Mouse (Mus musculus): Measurements from ENCODE around the gene Plekha1.

Plekha1 gene

DNA sequence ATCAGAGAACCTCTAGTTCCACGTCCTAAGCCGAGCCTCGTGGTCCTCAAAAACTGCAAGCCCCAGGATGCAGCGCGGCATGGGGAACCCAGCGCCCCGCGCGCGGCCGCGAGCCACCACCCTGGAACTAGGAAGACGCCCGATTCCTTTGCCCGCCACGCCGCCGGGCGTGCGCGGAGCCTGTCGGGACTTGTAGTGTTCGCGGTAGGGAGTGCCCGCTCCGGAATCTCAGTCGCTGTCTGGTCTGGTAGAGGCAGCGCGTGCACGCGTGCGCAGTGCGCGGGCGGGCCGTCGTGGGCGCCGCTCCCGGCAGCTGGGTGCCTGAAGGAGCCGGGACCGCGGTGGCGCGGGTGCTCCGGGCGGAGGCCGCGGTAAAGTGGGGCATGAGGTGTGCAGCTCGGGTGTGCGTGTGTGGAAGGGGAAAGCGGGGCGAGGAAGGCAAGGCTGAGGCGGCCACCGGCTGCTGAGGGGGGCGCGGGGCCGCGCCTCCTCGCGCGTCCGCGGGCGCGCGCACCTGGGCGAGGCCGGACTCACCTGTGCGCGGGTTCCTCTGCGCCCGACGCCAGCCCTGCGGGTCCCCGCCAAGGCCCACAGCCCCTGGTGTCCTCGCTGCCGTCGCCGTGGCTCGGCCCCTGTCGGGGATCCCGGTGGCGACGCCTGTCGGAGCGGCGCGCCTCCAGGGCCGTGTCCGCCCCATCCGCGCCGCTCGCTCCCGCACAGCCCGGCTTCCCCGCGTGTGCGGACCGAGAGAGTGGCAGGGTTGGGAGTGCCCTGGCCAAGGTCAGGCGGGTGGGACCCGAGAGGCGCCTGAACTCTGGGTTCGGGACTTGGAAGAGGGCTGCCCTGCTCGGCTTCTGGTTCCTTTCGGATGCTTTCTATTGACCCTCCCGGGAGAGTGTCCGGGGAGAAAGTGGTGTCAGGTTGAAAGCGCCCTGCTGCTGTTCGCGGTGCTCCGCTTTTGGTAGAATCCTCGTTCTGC is at the start of gene Plekha1:
Plekha1 (plus strand) TSS at position 144 of the 979 bp plus-strand sequence.
- DNase-seq (ENCODE audit: low spot score in 2 of 2): peak; percentile 78 to 83

DNA sequence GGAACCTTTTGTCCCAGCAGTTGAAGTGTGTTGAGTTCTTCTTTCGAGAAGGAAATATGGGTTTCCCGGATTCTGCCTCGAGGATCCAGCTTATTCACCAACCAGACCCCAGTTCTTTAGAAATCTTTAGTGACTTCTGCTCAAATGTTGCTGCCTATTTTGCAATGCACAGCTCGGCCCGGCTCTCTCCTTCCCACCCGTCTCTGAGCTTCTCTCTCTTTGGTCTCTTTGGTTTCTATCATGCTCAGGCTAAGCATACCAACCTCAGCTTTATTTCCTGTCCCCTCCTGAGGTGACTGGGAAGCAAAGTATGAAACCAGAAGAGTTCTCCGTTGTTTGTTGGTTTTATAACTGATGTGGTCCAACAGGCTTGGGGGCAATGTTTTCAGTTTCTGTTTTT is 49.3 kb upstream of the Plekha1 start:
- no peak for DNase-seq (ENCODE audit: low spot score in 2 of 2)

DNA sequence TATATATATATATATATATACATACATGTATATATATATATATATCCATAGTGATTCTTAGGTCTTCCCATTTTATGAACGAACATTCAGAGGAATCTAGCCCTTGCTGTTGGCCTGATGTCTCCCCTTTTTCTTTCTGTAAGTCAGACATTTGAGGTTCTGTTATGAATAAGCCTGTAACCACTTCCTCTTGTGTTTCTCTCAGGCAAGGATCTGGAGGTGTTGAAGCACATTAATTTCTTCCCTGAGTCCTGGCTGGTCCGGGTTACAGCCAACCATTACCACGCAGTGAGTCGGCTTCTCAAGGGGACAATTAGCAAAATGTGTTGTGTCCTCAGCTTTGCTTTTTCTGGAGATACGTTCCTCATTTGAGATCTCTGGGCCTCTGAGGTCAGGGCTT is 46.7 kb upstream of the Plekha1 start:
- no peak for DNase-seq (ENCODE audit: low spot score in 2 of 2)

- DNase-seq (ENCODE audit: low spot score in 2 of 2): no peak
Measured at GRCm38 (mm10) chr7:130819624-130820023, 45.9 kb upstream of the Plekha1 start.

GRCm38 (mm10) chr7:130823992-130824391 is 41.6 kb upstream of the Plekha1 start:
- no peak for DNase-seq (ENCODE audit: low spot score in 2 of 2)

GRCm38 (mm10) chr7:130826343-130826742 is 39.2 kb upstream of the Plekha1 start:
- DNase-seq (ENCODE audit: low spot score in 2 of 2): no peak

DNA sequence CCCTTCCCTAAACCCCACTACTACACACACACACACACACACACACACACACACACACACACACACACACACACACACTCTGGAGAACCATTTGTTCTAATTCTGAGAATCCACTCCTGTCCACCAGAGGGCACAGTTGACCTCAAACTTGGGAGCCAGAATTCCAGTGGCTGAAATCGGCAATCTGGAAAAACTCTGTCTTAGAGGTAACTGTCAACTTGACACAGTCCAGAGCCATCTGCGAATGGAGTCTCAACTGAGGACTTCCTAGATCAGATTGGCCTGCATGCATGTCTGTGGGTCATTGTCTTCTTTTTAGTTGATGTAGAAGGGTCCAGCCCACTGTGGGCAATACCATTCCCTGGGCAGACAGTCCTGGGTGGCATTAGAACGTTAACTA is 38.1 kb upstream of the Plekha1 start:
- DNase-seq (ENCODE audit: low spot score in 2 of 2): no peak

DNA sequence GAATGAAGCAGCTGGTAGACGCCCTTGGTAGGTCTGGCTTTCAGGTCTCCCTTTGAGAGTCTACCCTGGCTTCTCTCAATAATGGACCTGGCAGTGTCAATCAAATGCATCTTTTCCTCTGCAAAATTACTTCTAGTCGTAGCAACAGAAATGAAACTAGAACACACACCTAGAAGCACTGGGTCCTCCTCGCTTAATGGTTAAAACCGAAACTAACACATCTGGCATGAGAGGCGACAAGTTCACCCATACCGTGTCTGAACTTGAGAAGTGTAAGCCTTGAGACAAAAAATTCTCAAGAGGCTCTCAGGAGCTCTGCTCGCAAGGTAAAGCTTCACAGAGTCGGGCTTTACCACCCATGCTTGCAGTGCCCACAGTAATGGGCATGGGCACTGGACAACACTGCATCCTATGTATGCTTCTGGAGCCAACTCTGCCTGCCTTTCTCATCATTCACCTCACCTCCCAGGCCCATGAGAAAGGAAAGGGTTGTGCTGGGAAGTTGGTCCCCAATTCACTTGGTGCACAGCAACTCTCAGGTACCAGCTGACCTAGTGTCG is 37.6 kb upstream of the Plekha1 start:
- no peak for DNase-seq (ENCODE audit: low spot score in 2 of 2)

DNA sequence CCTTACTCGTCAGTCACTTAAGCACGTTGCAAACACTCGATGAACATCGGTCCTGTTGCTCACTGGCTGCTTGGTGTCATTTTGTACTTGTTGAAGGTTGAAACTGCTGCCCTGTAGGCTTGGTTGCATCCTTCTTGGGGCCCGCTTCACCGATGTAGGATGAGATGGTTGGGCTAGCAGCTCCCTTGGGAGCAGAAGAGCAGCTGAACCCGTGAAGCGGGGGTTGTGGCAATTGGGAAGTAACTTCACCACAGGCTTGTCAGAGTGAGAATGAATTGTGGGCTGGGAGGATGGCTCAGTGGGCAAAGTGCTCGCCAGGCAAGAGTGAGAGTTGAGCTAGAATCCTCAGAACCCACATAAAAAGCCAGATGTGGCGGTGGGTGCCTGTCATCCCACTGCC is 37.1 kb upstream of the Plekha1 start:
- no peak for DNase-seq (ENCODE audit: low spot score in 2 of 2)

GRCm38 (mm10) chr7:130831586-130831985 is 34.0 kb upstream of the Plekha1 start:
- DNase-seq (ENCODE audit: low spot score in 2 of 2): no peak

DNA sequence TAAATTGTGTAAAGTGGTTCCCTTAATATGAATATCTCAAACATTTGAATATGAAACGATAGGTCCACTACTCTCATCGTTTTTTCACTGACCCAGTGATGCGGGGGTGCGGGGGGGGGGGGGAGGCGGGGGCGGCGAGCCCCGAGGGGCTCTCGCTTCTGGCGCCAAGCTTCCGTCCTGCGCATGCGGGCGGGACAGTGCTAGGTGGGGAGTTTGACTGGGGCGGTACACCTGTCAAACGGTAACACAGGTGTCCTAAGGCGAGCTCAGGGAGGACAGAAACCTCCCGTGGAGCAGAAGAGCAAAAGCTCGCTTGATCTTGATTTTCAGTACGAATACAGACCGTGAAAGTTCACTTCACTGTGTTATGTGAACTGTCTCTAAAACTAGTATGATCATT is 31.3 kb upstream of the Plekha1 start:
- DNase-seq (ENCODE audit: low spot score in 2 of 2): no peak

DNA sequence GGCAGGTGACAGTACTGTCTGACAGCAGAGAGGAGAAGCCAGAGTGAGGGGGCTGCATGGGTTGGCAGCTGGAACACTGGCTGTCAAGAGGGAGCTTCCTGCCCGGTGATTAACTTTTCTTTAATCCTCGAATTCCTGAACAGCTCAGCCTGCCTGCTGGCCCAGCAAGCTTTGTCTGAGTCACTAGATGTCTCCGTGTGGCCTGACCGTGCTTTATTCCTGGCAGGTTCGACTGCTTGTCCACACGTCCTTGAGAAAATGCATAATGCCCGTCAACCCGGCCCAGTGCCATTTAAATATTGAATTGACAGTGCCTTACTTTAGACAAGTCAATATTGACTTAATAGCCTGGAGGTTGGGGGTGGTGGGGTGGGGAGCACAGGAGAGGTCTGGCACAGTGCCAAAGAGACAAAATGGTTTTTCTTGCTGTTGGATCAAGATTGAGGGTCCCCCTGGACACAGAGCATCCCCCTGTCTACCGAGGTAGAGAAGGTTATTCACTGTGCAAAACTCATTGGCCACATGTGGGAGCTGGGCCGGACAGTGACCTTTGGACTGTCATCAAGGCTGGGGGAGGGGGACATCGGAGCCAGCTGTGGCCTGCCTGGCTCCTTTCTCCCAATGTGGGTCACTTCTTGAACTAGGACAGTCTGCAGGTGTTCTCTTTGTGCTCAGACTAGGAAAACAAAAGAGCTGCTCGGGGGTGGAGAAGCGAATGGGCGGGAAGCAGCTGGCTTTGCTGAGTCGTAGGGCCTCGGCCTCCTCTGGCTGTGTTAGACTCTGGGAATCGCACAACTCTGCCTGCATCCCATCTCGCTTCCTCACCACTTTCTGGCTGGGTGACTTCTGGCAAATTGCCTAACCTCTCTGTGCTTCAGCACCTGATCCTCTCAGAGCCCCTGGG is 30.3 kb upstream of the Plekha1 start:
- DNase-seq (ENCODE audit: low spot score in 2 of 2): no peak

DNA sequence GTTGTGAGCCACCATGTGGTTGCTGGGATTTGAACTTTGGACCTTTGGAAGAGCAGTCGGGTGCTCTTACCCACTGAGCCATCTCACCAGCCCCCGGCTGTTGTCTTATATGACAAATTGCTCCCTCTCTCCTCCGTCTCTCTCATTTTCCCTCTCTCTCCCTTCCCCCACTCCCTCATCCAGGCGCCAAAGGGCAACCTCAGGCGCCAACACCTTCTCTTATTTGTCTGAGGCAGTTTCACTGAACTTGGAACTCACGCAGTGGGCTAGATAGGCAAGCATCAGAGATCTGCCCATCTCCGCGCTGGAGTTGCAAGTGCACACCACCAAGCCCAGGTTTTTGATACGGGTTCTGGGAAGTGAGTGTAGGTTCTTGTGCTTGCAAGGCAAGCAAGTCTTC is 29.5 kb upstream of the Plekha1 start:
- DNase-seq (ENCODE audit: low spot score in 2 of 2): no peak

GRCm38 (mm10) chr7:130837941-130838657 is 27.5 kb upstream of the Plekha1 start:
- DNase-seq (ENCODE audit: low spot score in 2 of 2): no peak

DNA sequence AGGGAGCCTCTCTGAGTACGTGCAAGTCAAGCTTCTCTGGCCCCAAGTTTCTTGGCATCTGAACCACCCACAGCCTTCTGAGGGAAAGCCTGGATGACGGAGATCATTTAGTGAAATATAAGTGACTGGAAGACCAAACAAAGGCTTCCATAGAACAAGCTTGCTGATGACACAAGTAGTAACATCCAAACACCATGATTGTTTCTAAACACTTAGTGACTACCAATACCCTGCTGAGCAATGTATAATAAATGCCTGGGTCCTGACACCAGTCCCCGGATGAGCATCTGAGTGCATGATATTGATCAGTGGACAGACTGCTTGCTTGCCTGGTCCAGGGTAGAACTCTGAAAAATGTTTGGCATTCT is 26.9 kb upstream of the Plekha1 start:
- no peak for DNase-seq (ENCODE audit: low spot score in 2 of 2)

DNA sequence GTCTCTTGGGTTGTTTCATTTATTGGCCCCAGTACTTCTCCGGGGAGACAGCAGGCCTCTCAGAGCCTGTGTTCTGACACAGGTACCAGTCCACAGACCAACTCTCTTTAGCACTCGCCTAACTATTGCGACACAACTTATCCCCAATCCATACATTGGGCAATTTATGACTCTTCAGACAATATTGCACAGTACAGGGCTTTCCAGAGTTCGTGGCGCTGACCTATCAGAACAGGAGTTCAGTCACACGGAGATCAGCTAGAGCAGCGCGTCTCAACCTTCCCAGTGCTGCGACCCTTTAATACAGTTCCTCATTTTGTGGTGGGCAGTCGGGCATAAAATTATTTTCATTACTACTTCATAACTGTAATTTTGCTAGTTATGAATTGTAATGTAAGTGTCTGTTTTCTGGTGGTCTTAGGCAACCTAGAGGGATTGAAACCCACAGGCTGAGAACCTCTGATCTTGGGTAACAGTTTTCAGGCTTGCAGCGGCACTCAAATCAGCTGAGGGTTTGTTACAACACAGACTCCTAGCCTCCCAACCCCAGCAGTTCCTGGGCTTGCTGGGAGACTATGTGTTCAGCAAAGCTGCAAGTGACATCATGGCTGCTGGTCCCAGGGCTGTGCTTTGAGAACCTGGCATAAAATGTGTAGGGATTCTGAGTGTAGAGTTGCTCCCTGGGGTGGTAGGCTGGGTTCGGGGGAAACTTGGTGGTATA is 26.0 kb upstream of the Plekha1 start:
- no peak for DNase-seq (ENCODE audit: low spot score in 2 of 2)

GRCm38 (mm10) chr7:130847164-130847718 is 18.3 kb upstream of the Plekha1 start:
- DNase-seq (ENCODE audit: low spot score in 2 of 2): no peak

- DNase-seq (ENCODE audit: low spot score in 2 of 2): no peak
Measured at GRCm38 (mm10) chr7:130854684-130855292, 10.8 kb upstream of the Plekha1 start.

GRCm38 (mm10) chr7:130855681-130856080 is 9.9 kb upstream of the Plekha1 start:
- DNase-seq (ENCODE audit: low spot score in 2 of 2): no peak

DNA sequence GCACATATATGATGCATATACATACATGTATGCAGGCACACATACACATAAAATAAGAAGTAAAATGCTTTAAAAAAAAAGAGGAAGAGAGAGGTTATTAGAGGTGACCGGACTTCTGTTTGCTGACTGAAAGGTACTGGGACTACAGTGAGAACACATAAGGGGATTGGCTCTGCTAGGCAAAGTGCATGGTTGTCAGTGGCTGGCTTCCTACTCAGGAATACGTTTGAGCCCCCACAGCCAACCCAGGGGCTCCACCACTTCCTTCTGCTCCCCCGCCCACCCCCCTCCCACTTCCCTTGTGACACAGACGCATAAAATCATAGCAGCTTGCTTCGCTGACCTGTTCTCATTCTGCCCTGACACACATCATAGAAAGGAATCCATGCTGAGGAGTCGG is 7.6 kb upstream of the Plekha1 start:
- no peak for DNase-seq (ENCODE audit: low spot score in 2 of 2)

Data from spleen, postnatal 14 days (tissue).